Mouse (Mus musculus) layer of hippocampus, adult 6 months (tissue): Measurements from ENCODE around the gene Foxk2. TPM values are rescaled to one million over a fixed set of nuclear protein-coding genes. Genes with fewer than 3 reads are reported as not detected.

Experiments
- long read RNA-seq, 2 experiments: library from polyadenylated mRNA; unstranded; transcript quantifications; one replicate each; pipeline ENCODE4 v2.0.0; 2019 to 2020
- polyA plus RNA-seq: library from polyadenylated mRNA; unstranded; fragments of <200 nt; fragmentation: Nextera tagmentation; gene quantifications from 2 replicates; pipeline ENCODE4 v1.2.3, GENCODE M21; 2021

Gene Foxk2
- polyA plus RNA-seq = 5.0 and 6.3 TPM in 2 replicates
- long read RNA-seq, experiment 1, partial matches to known transcripts = 1 of 24 reads
- long read RNA-seq, experiment 1, other reads (novel, unspliced or antisense) = 23 of 24 reads
- long read RNA-seq, experiment 2, full-length matches to known transcripts = 3 of 40 reads
- long read RNA-seq, experiment 2, partial matches to known transcripts = 28 of 40 reads
- long read RNA-seq, experiment 2, other reads (novel, unspliced or antisense) = 9 of 40 reads

DNA sequence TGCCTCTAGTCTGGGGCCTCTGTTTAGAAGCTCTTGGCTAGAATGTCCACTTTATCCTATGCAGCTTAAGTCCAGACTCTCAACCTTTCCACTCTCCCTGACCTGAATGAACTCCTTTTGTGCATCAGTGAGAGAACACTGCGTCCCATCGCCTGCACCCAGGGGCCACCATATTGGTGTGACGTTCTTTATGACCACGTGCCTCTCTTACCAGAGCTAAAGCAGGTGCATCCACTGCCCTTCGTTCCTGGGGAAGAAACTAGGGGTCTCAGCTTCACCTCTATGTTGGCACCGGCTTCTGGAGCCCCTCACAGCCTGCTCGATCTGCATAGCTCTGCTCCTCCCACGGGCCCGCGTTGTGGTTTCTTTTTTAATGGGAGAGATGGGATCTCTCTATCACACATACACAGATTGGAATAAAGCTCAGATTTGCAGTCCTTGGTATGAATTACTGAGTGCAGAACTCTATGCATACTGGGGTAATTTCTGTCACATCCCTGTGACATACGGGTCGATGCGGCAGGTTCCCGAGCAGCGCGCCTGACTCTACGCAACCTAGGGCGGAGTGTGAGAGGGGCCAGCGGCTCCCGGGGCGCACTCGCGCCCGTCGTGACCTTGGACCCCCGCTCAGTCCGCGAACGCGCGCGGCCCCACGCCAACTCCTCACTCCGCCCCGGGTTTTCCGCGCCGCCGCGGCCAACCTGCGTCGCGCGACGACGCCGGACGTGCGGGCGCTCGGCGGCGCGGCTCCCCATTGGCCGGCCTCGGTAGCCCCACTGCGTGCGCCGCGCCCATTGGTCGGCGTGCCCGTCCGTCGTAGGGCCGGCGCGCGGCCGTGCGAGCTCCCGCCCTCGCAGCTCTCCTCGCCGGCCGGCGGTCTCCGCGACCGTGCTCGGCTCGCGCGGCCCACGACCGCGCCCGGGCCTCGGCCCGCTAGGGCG is at the start of gene Foxk2:
Gene Foxk2, plus strand, starts transcription at position 831 of the 941 bp plus-strand sequence.

DNA sequence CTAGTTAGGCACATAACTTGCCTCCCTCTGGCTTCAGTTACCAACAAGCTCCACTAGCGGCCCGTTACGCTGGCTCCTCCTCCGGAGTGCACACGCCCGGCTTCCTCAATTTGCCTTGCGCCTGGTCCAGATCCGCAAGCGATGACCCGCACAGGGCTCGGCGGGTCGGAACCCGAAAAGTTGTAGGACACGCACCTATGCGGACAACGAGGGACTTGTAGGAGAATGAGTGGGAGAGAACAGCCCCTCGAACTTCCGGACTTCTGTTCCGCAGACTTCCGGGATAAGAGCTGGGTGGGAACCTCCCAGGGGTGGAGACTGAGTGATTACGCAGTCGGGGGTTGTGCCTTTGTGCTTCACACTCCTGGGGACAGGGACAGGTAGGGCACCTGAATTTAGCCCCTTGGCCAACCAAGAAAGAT is 30.8 kb upstream of the Foxk2 start, which contains the start of gene Cybc1:
Gene Cybc1, minus strand, starts transcription at position 305 of the 422 bp plus-strand sequence.

DNA sequence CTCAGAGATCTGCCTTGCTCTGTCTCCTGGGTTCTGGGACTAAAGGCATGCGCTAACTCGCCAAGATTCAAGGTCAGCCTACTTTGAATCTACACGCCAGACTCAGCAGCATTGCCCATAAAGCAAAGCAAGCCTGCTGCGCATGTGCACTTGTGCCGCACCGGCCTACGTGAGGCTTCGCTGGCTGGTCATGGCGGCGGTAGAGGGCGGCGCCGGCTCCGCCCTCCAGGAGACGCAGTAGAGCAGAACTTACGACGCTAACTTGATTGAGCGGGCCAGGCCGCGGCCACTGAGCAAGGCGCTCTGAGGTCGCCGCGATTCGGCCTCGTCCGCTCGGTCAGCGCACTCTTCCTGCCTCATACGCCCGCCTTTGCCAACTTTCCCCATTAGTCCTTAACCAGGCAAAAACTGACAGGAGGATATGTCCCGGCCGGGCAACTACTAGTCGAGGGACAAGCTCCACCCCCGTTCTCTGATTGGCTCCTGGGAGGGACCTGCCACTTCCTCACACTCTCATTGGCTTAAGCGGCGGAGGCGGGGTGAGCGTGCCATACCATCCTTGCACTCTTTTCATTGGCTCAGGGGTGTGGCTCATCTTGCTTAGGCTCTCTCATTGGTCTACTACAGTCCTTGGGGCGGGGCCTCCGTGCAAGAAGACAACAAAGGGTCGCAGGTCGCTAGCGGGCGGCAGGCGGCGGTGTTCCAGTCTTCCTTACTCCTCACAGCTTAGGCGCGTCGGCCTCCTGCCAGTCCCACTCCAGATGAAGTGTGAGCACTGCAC is 23.0 kb upstream of the Foxk2 start, which contains the start of gene Narf:
Gene Narf, plus strand, starts transcription at position 690 of the 781 bp plus-strand sequence.

DNA sequence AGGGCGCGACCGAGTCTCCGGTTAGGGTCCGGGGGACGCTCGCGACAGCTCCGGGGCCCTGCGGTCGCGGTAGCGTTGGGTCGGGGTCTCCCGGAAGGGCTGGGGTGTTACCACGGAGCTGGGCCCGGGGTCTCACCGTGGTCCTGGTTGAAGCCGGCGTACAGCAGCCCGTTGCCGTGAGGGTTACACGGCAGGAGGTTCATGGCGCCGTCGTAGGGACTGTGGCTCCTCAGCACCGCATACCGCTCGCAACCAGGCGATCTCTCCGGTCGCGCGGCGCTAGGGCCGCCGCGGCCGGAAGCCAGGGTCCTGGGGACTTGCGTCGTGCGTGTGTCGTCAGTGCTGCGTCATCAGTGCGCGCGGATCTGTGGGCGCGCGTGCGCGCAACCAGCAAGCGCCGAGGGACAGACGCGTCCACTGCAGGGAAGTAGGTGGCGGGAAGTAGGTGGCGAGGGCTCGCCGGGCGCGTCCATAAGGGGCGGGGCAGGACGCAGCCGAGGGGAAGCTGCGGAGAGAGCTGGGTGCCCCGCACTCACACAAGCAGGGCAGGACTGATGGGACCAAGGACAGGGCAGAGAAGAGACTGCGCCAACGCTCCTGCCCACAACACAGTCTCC is 94.4 kb downstream of the Foxk2 start, which contains the start of gene Wdr45b:
Gene Wdr45b, minus strand, starts transcription at position 355 of the 617 bp plus-strand sequence.

Other genes starting within 250 kb of the Foxk2 start
- gene Cd7, start 220.6 kb upstream of the Foxk2 start, polyA plus RNA-seq = 0.14 and 0.15 TPM in 2 replicates
- not detected in 2 replicates for gene Sectm1b, start 196.4 kb upstream of the Foxk2 start, polyA plus RNA-seq
- gene Sectm1a, start 178.8 kb upstream of the Foxk2 start, polyA plus RNA-seq = not detected in 2 replicates
- not detected in 2 replicates for gene Tex19.2, start 141.3 kb upstream of the Foxk2 start, polyA plus RNA-seq
- not detected in 2 replicates for gene Tex19.1, start 113.8 kb upstream of the Foxk2 start, polyA plus RNA-seq
- gene Uts2r, start 99.7 kb upstream of the Foxk2 start, polyA plus RNA-seq = 0.26 and 0.31 TPM in 2 replicates
- 6.2 and 6.6 TPM in 2 replicates for gene Hexdc, start 55.6 kb upstream of the Foxk2 start, polyA plus RNA-seq
- gene Ogfod3, start 55.3 kb upstream of the Foxk2 start, polyA plus RNA-seq = 24.9 and 31.0 TPM in 2 replicates
- 15.5 and 16.1 TPM in 2 replicates for gene Cybc1, start 30.7 kb upstream of the Foxk2 start, polyA plus RNA-seq
- gene Narf, start 22.7 kb upstream of the Foxk2 start, polyA plus RNA-seq = 12.7 and 16.5 TPM in 2 replicates
- gene Wdr45b, start 94.5 kb downstream of the Foxk2 start, polyA plus RNA-seq = 68.8 and 69.2 TPM in 2 replicates
- 62.3 and 67.5 TPM in 2 replicates for gene Rab40b, start 128.3 kb downstream of the Foxk2 start, polyA plus RNA-seq
- 33.2 and 42.9 TPM in 2 replicates for gene Fn3krp, start 161.4 kb downstream of the Foxk2 start, polyA plus RNA-seq
- 51.2 and 62.7 TPM in 2 replicates for gene Fn3k, start 174.9 kb downstream of the Foxk2 start, polyA plus RNA-seq
- 13.3 and 14.7 TPM in 2 replicates for gene Tbcd, start 192.0 kb downstream of the Foxk2 start, polyA plus RNA-seq